8 mouse cellular contexts compared by ENCODE assay signal in the genomic region with DNA sequence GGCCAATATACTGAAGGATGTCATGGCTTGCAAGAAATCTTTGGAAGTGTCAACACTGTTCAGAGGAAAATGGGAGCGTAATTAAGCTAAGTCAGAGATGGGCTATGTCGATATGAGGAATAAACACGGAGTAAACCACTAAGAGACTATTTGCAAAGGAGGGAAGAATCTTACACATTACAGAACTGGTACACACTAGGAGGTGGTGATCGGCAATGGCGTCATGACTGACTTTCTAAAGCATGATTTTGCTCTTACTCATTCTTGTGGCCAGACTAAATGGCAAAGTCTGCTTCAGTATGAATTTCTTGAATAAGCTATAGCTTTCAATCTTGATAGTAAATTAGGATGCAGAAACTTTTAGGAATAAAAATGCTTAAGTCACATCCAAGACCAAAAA. TPM values are rescaled to one million over a fixed set of nuclear protein-coding genes. Genes with fewer than 3 reads are reported as not detected.
DNase-seq lines count a peak whose midpoint lies in the region; ATAC-seq and TF ChIP-seq lines count a peak whose summit lies in the region.
"Had no signal": no experiment of that assay in that cellular context is flagged by ENCODE, and none has a peak within 500 bp of the region (broad histone marks: within the 10 kb centered on the region; RNA-seq: fewer than 3 reads in every experiment).

No protein-coding gene starts in this region.

- peak overlapping the region; percentile 59; the same call in 1 of the 2 replicates for H3K4me2 ChIP-seq in kidney, postnatal 0 days (ENCODE audit: low read length)
- peak overlapping the region; percentile 89 for H3K4me2 ChIP-seq in hindbrain, postnatal 0 days (ENCODE audit: low read depth, low read length)
- H3K4me2 ChIP-seq in myocyte (ENCODE audit: low read depth) = peak overlapping the region; percentile 76

- H3K79me2 ChIP-seq in myocyte (ENCODE audit: control insufficient read depth, insufficient read depth) = peaks cover 5% of the 10 kb centered on the region

- 72% methylated on average over 5 of the region's 5 CpGs for WGBS in kidney, postnatal 0 days
- WGBS in hindbrain, postnatal 0 days = 76% methylated on average over 5 of the region's 5 CpGs

- H3K4me1 ChIP-seq in kidney, postnatal 0 days (replicated peaks; ENCODE audit: insufficient read depth, low read length) = peaks cover 4% of the 10 kb centered on the region; the same call in 1 of the 2 replicates
- no peaks in the 10 kb centered on the region for H3K4me1 ChIP-seq in hindbrain, postnatal 0 days (ENCODE audit: insufficient read depth, low read length)

- H3K27ac ChIP-seq in kidney, postnatal 0 days = no peak overlapping the region
- H3K27ac ChIP-seq in hindbrain, postnatal 0 days = no peak overlapping the region

- ATAC-seq in kidney, postnatal 0 days (replicated peaks; ENCODE audit: low FRiP score, low read depth) = no peak
- no peak for ATAC-seq in hindbrain, postnatal 0 days

- H3K36me3 ChIP-seq in kidney, postnatal 0 days (ENCODE audit: insufficient read depth, low read length) = no peaks in the 10 kb centered on the region; the same call in 1 of the 2 replicates
- H3K36me3 ChIP-seq in hindbrain, postnatal 0 days (ENCODE audit: insufficient read depth, low read length) = no peaks in the 10 kb centered on the region
- H3K36me3 ChIP-seq in myocyte (ENCODE audit: control insufficient read depth, insufficient read depth) = no peaks in the 10 kb centered on the region

- no peak for TF ChIP-seq POLR2A in myocyte (IDR thresholded peaks at IDR 0.05; ENCODE audit: insufficient read length, low read depth)

- H3K4me3 ChIP-seq in kidney, postnatal 0 days (replicated peaks; ENCODE audit: low read depth, low read length) = no peak overlapping the region; the same call in 1 of the 2 replicates
- H3K4me3 ChIP-seq in hindbrain, postnatal 0 days (ENCODE audit: low read length) = 0 out of 2 replicates have a peak overlapping the region, but pooled peaks have one; percentile 93
- H3K4me3 ChIP-seq in myocyte = peak overlapping the region; percentile 80

- H3K9ac ChIP-seq in kidney, postnatal 0 days (ENCODE audit: low read depth, low read length) = no peak overlapping the region
- H3K9ac ChIP-seq in hindbrain, postnatal 0 days (replicated peaks; ENCODE audit: low read length) = no peak overlapping the region

- H3K9me3 ChIP-seq in kidney, postnatal 0 days (replicated peaks; ENCODE audit: low read length) = no peaks in the 10 kb centered on the region
- H3K9me3 ChIP-seq in hindbrain, postnatal 0 days (ENCODE audit: low read length) = no peaks in the 10 kb centered on the region

- DNase-seq in kidney, postnatal 0 days (ENCODE audit: low spot score) = no peak
- DNase-seq in kidney, adult 8-10 months = no peak
- peak; percentile 46 for DNase-seq in NIH3T3 (ENCODE audit: low read depth)
- DNase-seq in hindbrain, postnatal 0 days (ENCODE audit: low spot score) = no peak
- DNase-seq in natural killer cell, adult 2 months (ENCODE audit: low spot score in 2 of 2) = no peak
- no peak for DNase-seq in kidney, adult 18-20 months
- DNase-seq: adrenal gland, postnatal 10 days had no signal

- no peaks in the 10 kb centered on the region for H3K27me3 ChIP-seq in kidney, postnatal 0 days (ENCODE audit: insufficient read depth, low read length)
- no peaks in the 10 kb centered on the region for H3K27me3 ChIP-seq in hindbrain, postnatal 0 days (ENCODE audit: insufficient read depth, low read length)
- no peaks in the 10 kb centered on the region for H3K27me3 ChIP-seq in myocyte (ENCODE audit: control insufficient read depth, insufficient read depth, insufficient read length)

- H3ac ChIP-seq in myocyte (ENCODE audit: control insufficient read depth, insufficient read length) = no peak overlapping the region

- no peak for TF ChIP-seq CTCF in kidney, postnatal 0 days (IDR thresholded peaks at IDR 0.05; ENCODE audit: low read depth)
- no peak for TF ChIP-seq CTCF in hindbrain, postnatal 0 days (IDR thresholded peaks at IDR 0.05; ENCODE audit: low read depth)

TF ChIP-seq in myocyte, 11 proteins besides CTCF, POLR2A, EP300 and RAD21:
- TF ChIP-seq SRF (IDR thresholded peaks at IDR 0.05; ENCODE audit: control insufficient read depth, insufficient read length, low read depth) (no peak), USF1 (IDR thresholded peaks at IDR 0.05; ENCODE audit: low read depth) (no peak), TCF12 (IDR thresholded peaks at IDR 0.05; ENCODE audit: insufficient read depth, poor library complexity, severe bottlenecking) (no peak)
TF ChIP-seq in myocyte: peak in this region for 0.

RNA-seq across cellular contexts. Expression of a gene that starts 1.0 kb away (rescaled TPM):
- polyA plus RNA-seq in kidney, postnatal 0 days (2015; fragmentation: Nextera tagmentation; extraction: Ambion mirVana) = 12.8 and 13.4 TPM in 2 replicates
- 1.4 and 2.2 TPM in 2 replicates for total RNA-seq in hindbrain, postnatal 0 days (2014; rRNA removed)
- 7.7 and 8.7 TPM in 2 replicates for polyA plus RNA-seq in hindbrain, postnatal 0 days (2015; fragmentation: Nextera tagmentation; extraction: Ambion mirVana)
- 5.8 TPM for polyA plus RNA-seq in myocyte (2012; fragmentation: generic; extraction: Trizol)

RNA-seq across cellular contexts. Expression of a gene that starts 1.1 kb away (rescaled TPM):
- 22.9 and 24.1 TPM in 2 replicates for polyA plus RNA-seq in kidney, postnatal 0 days (2015; fragmentation: Nextera tagmentation; extraction: Ambion mirVana)
- total RNA-seq in hindbrain, postnatal 0 days (2014; rRNA removed) = 38.3 and 46.9 TPM in 2 replicates
- 17.6 and 18.4 TPM in 2 replicates for polyA plus RNA-seq in hindbrain, postnatal 0 days (2015; fragmentation: Nextera tagmentation; extraction: Ambion mirVana)
- 10.2 TPM for polyA plus RNA-seq in myocyte (2012; fragmentation: generic; extraction: Trizol)

RNA-seq across cellular contexts. Expression of a gene that starts 19.2 kb away (rescaled TPM):
- polyA plus RNA-seq in kidney, postnatal 0 days (2015; fragmentation: Nextera tagmentation; extraction: Ambion mirVana) = 35.3 TPM in 2 replicates
- 5.1 and 9.6 TPM in 2 replicates for total RNA-seq in hindbrain, postnatal 0 days (2014; rRNA removed)
- polyA plus RNA-seq in hindbrain, postnatal 0 days (2015; fragmentation: Nextera tagmentation; extraction: Ambion mirVana) = 38.2 and 39.1 TPM in 2 replicates
- 9.3 TPM for polyA plus RNA-seq in myocyte (2012; fragmentation: generic; extraction: Trizol)
